In genomic region chr7:25196107-25196506, GRCm38 (mm10) we compare ENCODE assay signal across 17 mouse cellular contexts.
"Had no signal": no experiment of that assay in that cellular context is flagged by ENCODE, and none has a peak within 500 bp of the region (broad histone marks: within the 10 kb centered on the region; RNA-seq: fewer than 3 reads in every experiment).

No protein-coding gene starts in this region.

- H3K9me3 ChIP-seq: limb, embryonic 12.5 days; limb, embryonic 15.5 days; megakaryocyte, embryonic 14.5 days; midbrain, embryonic 10.5 days; midbrain, embryonic 13.5 days had no signal

- H3K36me3 ChIP-seq: limb, embryonic 15.5 days; midbrain, embryonic 10.5 days had no signal

- ATAC-seq: inflammation-experienced regulatory T-cells, adult 6 months; intestine, postnatal 0 days; midbrain, embryonic 13.5 days had no signal

- H3K4me2 ChIP-seq: limb, embryonic 12.5 days; limb, embryonic 15.5 days; midbrain, embryonic 13.5 days had no signal

- H3K9ac ChIP-seq: limb, embryonic 12.5 days; limb, embryonic 15.5 days; midbrain, embryonic 13.5 days had no signal

- DNase-seq: kidney, adult 2 months; kidney, postnatal 25 days; layer of hippocampus, adult 9-11 months; left cerebral cortex, postnatal 4 days; lung, adult 2 months; thymus, adult 18-20 months; thymus, postnatal 36 days had no signal

- H3K4me3 ChIP-seq: layer of hippocampus, adult 2 months; limb, embryonic 12.5 days; limb, embryonic 15.5 days; megakaryocyte, embryonic 14.5 days; midbrain, embryonic 10.5 days; midbrain, embryonic 13.5 days had no signal

- H3K27me3 ChIP-seq: limb, embryonic 12.5 days; limb, embryonic 15.5 days; midbrain, embryonic 13.5 days had no signal

- H3K27ac ChIP-seq: kidney, postnatal 0 days; layer of hippocampus, adult 2 months; limb, embryonic 12.5 days; limb, embryonic 15.5 days; macrophage; midbrain, embryonic 10.5 days; midbrain, embryonic 13.5 days had no signal

- H3K4me1 ChIP-seq: limb, embryonic 12.5 days; limb, embryonic 15.5 days; midbrain, embryonic 10.5 days; midbrain, embryonic 13.5 days had no signal
